Mouse (Mus musculus) urinary bladder, adult 2 months (tissue): ENCODE data around the gene Micu2. TPM values are rescaled to one million over a fixed set of nuclear protein-coding genes. Genes with fewer than 3 reads are reported as not detected.

Experiments used
- DNase-seq: peaks from one replicate; pipeline ENCODE4 v3.0.0; 2022; ENCODE audit warnings: low spot score
- polyA plus RNA-seq: library from polyadenylated mRNA; depleted of rRNA; stranded (reverse); fragments of >200 nt; gene quantifications from 2 replicates; pipeline ENCODE4 v1.2.3, GENCODE M21; 2012; rRNA removed

Gene Micu2
- 35.2 and 43.4 TPM in 2 replicates for polyA plus RNA-seq

DNA sequence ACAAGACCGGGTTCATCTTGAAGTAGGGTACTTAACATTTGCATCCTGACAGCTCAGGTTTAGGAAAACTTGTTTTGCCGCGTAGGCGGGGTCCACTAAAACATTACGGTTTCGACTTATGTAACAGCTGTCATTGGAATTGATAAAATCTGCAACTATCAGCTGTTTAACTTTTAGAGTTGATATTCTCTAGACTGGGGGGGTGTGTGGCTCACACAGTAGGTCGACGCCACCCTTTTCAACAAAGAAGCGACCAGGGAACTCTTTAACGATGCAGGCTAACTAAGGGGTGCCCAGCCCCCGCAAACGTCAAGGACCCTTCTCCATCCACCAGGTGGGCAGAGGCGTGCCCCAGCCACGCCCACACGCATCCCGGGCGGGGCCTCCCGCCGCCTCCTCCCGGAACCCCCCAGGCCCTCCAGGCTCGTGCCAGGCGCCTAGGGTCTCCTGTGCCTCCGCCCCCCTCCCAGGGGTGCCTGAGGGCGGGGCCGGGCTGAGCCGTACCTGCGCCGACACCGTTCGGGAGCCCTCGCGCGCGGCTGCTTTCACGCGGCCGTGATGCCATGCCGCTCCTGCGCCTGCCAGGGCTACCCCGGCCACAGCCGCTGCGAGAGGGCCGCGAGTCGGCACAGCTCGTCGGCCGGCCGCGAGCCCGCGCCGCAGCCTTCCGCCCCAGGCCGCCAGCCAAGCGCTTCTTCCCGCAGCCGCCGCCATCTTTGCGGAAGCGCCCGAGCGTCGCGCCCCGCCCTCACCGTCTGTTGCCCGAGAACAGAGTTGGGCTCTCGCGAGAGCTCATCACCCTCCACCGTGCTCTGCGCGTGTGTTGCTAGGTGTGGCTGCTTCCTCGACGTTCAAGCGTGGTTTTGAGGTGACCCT lies at the start of gene Micu2:
Micu2 (minus strand) TSS at position 737 of the 876 bp plus-strand sequence.
- DNase-seq, result peak; percentile 60

GRCm38 (mm10) chr14:58046639-58047284 lies 47.7 kb upstream of the Micu2 start:
- no peak for DNase-seq

DNA sequence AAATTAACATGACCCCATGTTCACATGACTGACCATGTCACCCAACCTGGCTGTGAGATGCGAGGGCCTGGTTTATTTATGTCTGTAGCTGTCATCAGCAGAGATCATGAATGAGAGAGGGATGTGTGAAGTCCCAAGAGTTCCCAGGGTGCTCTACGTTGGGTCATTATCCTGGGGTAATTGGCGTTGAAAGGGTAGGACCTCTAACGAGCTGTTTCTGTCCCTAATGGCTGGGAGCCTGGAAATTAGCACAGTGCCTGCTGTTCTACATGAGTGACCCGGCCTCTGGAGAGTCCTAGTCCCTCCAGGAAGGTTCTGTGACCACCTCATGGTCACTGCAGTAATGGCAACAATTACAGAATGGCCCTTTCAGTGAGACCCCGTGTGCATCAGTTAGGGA lies 37.1 kb upstream of the Micu2 start:
- no peak for DNase-seq

DNA sequence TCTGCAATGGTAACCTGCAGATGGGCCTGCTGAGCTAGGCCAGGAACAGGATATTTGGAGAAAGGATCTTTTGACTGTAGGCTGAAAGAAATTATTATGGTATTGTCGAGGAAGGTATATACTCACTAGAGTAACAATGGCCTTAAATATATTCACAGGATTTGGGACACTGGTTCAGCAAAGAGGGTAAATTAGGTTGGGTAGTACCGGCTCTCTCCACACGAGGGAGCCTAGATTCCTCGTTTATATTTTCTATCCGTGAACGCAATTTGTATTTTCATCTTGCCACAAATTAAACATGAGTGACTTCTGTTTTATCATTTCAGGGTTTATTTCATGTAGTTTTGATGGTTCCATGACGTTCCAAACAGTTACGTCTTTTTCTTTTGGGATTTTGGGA lies 35.5 kb upstream of the Micu2 start:
- no peak for DNase-seq

GRCm38 (mm10) chr14:58018869-58019268 lies 19.8 kb upstream of the Micu2 start:
- DNase-seq, result no peak

GRCm38 (mm10) chr14:58003852-58004251 lies 4.8 kb upstream of the Micu2 start:
- DNase-seq, result no peak

DNA sequence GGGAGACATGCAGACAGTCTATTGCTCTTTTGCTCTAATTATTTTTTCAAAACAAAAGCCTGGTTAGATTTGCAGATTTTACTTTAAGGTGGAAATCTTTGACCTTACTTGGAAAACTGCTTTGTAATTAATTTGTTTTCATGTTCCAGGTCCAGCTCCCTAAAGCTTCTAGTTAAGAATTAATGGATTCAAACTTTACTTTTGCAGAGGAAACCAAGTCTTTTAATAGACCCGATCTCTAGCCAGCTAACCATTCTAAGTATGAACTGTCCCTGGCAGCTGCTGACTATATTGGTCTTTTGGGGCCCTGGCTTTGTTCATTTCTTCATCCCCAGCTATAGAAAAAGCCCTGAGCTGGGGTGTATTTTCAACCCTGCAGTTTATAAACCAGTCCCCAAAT lies 3.1 kb upstream of the Micu2 start:
- no peak for DNase-seq

DNA sequence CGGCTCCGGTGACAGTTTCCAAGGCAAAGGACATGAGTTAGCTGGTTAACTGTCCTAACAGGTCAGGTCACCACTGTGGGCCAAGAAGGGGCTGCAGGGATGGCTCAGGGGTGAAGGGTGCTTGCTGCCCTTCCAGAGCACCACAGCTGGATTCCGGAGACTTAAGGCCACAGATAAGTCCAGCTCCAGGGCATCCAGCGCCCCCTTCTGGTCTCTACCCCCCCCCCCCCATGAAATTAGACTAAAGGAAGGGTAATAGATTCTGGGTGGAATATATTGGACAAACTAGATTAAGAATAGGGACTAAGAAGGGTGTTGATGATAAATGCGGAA lies 306 bp upstream of the Micu2 start:
- no peak for DNase-seq

DNA sequence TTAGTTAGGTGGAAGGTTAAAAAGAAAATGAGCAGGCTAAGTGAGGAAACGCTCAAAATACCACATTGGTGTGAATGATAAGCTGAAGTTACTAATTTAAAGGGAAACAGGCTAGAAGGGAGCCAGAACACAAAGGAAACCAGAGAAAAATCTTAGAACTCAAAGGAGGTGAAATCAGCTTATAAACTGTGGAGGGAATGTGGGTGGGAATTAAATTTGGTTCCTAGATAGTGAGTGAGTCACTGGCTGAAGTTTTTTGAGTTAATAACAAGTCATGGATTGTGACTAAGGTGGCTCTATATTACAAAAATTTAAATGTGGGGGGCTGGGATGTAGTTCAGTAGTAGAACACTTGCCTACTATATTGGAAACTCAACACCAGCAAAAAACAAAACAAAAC lies 1.6 kb downstream of the Micu2 start:
- DNase-seq, result no peak

DNA sequence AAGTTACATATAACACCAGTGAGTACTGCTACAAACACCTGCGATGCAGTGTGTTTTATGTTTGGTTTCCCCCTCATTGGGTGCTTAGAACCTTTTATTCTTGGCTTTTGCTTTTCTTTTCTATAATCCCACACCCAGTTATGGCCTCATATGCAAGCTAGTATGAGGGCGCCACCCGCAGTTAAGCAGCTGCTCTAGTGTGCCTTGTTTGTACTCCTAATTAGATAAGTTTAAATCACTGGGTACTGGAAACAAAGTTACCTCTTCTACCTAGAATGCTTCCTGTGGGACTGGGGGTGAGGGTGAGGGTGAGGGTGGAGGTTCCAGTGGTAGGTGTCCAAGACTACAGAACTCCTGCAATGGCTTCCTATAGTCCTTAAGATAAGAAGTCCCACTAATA lies 2.9 kb downstream of the Micu2 start:
- DNase-seq, result no peak

GRCm38 (mm10) chr14:57991761-57992160 lies 7.3 kb downstream of the Micu2 start:
- DNase-seq, result no peak

DNA sequence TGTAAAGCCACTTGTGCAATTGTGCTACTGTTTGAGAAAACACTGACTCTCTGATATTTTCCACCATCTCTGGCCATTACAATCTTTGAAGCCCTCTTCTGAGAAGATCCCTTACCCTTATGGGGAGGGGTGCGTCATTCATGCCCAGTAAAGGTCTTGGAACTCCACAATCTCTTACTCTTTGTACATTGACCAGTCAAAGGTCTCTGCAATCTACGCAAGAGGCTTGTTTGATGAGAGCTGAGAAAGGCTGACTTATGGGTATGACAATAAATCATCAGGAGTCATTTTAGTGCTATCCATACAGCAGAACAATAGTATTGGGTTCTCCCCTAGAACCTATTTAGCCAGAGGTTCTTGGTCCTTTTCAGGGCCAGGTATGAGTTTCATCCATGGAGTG lies 9.9 kb downstream of the Micu2 start:
- no peak for DNase-seq

DNA sequence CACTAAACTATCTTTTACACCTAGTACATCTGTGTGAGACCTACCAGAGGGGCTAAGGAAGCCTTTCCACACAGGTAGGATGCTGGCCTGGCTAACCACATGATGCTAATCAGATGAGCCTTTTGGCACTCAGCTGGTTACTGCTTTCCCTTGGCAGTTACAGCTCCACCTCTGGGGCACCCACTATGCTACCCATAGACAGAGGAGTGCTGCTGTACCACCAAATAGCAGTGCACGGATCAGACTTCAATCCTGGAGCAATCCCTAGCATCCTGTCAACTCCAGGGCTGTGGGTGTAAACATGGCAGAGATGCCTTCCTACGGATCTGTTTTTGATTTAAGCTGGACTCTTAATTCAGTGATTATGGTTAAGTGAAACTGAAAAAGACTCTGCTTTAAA lies 13.3 kb downstream of the Micu2 start:
- no peak for DNase-seq

DNA sequence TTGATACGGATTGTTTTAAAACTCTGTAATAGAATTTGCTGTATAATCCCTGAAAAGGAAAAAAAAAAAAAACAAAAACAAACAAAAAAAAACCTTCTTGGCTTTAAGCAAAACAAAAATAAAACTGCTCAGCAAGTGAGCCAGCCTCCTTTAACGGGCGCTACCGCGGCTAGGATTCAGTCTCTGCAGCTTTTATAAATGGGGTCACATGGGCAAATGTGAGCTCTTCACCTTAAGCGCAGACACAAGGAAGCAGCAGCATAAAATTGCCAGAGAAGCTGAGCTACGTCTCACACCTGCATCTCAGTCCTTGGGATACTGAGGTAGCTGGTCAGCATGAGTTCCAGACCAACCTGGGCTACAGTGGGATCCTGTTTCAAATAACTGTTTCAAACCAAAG lies 16.6 kb downstream of the Micu2 start:
- no peak for DNase-seq

GRCm38 (mm10) chr14:57981720-57982418 lies 17.2 kb downstream of the Micu2 start:
- DNase-seq, result no peak

DNA sequence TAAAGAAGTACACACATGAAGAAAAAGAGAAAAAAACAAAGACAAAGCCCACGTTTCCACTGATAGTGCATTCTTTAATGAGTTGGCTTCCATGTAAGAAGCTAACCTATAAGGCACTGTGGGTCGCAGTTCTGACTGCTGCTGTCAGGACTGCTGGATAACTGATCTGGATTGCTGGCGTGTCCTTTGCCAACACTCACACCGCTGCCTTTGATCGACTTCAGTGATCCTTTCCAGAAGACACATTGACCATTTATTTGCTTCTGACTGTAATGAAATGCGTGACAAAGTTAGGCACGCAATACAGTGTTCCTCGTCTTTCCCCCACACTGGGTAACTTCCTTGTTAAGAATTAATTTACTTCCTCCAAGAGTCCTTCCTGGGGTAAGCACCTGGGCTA lies 18.3 kb downstream of the Micu2 start:
- no peak for DNase-seq

GRCm38 (mm10) chr14:57980179-57980578 lies 18.9 kb downstream of the Micu2 start:
- DNase-seq, result no peak

DNA sequence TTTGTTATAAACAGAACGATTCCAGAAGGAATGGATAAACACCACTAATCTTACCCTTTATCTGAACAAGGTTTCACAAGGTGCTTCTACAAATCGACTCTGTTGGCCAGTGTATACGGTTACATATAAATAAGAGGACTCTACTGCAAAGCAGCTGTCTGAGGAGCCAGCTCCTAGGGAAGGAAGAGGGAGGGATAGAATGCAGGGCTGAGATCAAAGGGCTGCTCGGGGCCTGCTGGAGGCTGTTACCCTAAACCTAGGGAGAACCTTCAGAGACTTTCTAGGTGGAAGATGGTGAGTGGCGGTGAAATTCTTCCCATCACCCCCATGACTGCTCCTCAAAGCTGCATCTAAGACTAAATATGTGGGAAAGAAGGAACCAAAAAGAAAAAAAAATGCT lies 20.9 kb downstream of the Micu2 start:
- no peak for DNase-seq

GRCm38 (mm10) chr14:57975656-57976055 lies 23.4 kb downstream of the Micu2 start:
- no peak for DNase-seq

DNA sequence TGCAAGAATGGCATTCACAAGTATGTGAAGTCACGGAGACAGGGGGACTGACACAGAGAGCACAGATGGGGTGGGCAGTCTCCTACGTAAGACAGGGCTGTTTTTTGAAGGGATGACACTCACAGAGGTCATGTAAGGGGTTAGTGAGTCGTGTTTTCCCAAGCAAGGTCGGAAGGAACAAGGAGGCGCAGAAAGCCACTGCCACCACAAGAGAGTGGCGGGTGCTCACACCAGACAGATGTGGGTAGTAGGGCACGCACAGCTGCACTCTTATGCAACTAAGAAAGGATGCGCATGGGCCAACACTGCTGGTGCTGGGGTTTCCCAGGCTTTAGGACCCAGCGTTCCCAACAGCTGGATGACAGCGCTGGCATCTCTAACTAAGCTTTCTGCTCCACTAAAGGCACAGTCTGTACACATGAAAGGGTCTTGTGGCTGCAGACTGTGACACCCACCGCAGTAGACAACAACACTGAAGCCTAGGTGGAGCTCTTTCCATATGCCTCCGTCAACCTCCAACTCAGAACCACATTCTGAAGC lies 27.0 kb downstream of the Micu2 start:
- DNase-seq, result no peak

DNA sequence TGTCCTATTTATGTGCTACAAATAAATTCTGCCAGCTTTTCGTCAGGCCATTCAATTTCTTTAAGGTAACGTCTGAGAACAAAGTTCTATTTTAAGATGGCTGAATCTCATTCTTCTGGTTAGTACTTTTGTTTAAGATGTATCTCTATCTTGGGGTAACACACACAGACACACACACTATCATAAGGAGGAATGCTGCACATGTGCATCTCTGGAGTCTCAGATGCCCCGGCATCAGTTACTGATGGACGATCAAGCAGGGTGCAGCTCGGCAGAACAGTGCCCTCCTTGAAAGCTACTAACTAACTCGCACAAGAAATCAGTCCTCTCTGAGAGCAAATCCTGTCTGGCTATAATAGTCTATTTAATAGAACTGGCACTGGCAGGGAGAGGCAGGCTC lies 30.2 kb downstream of the Micu2 start:
- no peak for DNase-seq

GRCm38 (mm10) chr14:57967080-57967797 lies 31.8 kb downstream of the Micu2 start:
- DNase-seq, result no peak
